Mouse (Mus musculus) limb, embryonic 14.5 days (tissue): ENCODE measurements around the gene Zzz3. TPM values are rescaled to one million over a fixed set of nuclear protein-coding genes. Genes with fewer than 3 reads are reported as not detected.

ENCODE experiments used
- ATAC-seq: fragments of 200-750 bp; cut with Nextera tagmentation; 2 replicates; pipeline ENCODE4 v1.8.0; 2017; ENCODE audit warnings: low read depth, moderate number of reproducible peaks, moderate TSS enrichment; ENCODE audit not compliant: low FRiP score
- DNase-seq: peaks from one replicate; pipeline ENCODE4 v3.0.0-alpha.2; 2015; ENCODE audit warnings: low spot score
- H3K27ac ChIP-seq: fragments of 300-500 bp; sonication (generic); replicated peaks from 2 replicates; pipeline ENCODE4 v1.5.1; 2014; ENCODE audit warnings: low read depth, mild to moderate bottlenecking, low read length, moderate library complexity, mixed read lengths
- H3K27me3 ChIP-seq: fragments of 300-500 bp; sonication (generic); 2 replicates; pipeline ENCODE4 v1.6.1; 2014; ENCODE audit warnings: low read length, mixed read lengths; ENCODE audit not compliant: control insufficient read depth, insufficient read depth
- H3K36me3 ChIP-seq: fragments of 300-500 bp; sonication (generic); 2 replicates; pipeline ENCODE4 v1.6.1; 2014; ENCODE audit warnings: mild to moderate bottlenecking, low read length, moderate library complexity, mixed read lengths; ENCODE audit not compliant: control insufficient read depth, insufficient read depth
- H3K4me1 ChIP-seq: fragments of 300-500 bp; sonication (generic); 2 replicates; pipeline ENCODE4 v1.6.1; 2014; ENCODE audit warnings: antibody characterized with exemption, low read length, mixed read lengths; ENCODE audit not compliant: control insufficient read depth, insufficient read depth
- H3K4me2 ChIP-seq: fragments of 300-500 bp; sonication (generic); replicated peaks from 2 replicates; pipeline ENCODE4 v1.6.1; 2014; ENCODE audit warnings: low read depth, mild to moderate bottlenecking, low read length, moderate library complexity; ENCODE audit not compliant: severe bottlenecking
- H3K4me3 ChIP-seq: fragments of 300-500 bp; sonication (generic); replicated peaks from 2 replicates; pipeline ENCODE4 v1.5.1; 2014; ENCODE audit warnings: low read length
- H3K9ac ChIP-seq: fragments of 300-500 bp; sonication (generic); 2 replicates; pipeline ENCODE4 v1.6.1; 2014; ENCODE audit warnings: mild to moderate bottlenecking, low read depth, low read length, moderate library complexity; ENCODE audit not compliant: severe bottlenecking
- H3K9me3 ChIP-seq: fragments of 300-500 bp; sonication (generic); 2 replicates; pipeline ENCODE4 v1.6.1; 2016; ENCODE audit warnings: low read length; ENCODE audit not compliant: control insufficient read depth
- POLR2A ChIP-seq: fragments of 200-500 bp; IDR thresholded peaks from 2 replicates; pipeline ENCODE4 v1.8.0; 2012; ENCODE audit warnings: inconsistent platforms, mild to moderate bottlenecking, moderate library complexity, borderline replicate concordance; ENCODE audit not compliant: insufficient read depth, insufficient read length; ENCODE audit errors: extremely low read depth
- WGBS: fragments of 180-500 bp; shearing (Covaris S2); extraction: QIAGEN DNeasy Blood & Tissue Kit; methylation state at CpG from one replicate; pipeline ENCODE4 v1.1.7; 2014; 5-methylcytosine and 5-hydroxymethylcytosine counted together
- polyA plus RNA-seq, 2 experiments: library from polyadenylated mRNA; depleted of rRNA in 1 of 2; stranded (reverse) in 1 of 2; unstranded in 1 of 2; fragments of >200 nt; fragmentation: Nextera tagmentation in 1 of 2; extraction: Ambion mirVana in 1 of 2; gene quantifications; 2 replicates each; pipeline versions ENCODE4 v1.2.1 to v1.2.3; 2012 to 2014

Zzz3 gene
- polyA plus RNA-seq, 2 experiments: 36.8 to 53.6 TPM

GRCm38 (mm10) chr3:152495415-152495898, 100.2 kb downstream of the Zzz3 start:
- Histone ChIP-seq H3K4me3 (no peak overlapping the region), H3K4me1 (no peaks in the 10 kb centered on the region), H3K9me3 (no peaks in the 10 kb centered on the region), H3K4me2 (no peak overlapping the region), H3K27me3 (no peaks in the 10 kb centered on the region), H3K27ac (no peak overlapping the region), H3K9ac (no peak overlapping the region), H3K36me3 (no peaks in the 10 kb centered on the region)
- ATAC-seq (no peak), DNase-seq (no peak)
- WGBS: 82% methylated on average over 8 of the region's 8 CpGs
- no peak for TF ChIP-seq POLR2A

DNA sequence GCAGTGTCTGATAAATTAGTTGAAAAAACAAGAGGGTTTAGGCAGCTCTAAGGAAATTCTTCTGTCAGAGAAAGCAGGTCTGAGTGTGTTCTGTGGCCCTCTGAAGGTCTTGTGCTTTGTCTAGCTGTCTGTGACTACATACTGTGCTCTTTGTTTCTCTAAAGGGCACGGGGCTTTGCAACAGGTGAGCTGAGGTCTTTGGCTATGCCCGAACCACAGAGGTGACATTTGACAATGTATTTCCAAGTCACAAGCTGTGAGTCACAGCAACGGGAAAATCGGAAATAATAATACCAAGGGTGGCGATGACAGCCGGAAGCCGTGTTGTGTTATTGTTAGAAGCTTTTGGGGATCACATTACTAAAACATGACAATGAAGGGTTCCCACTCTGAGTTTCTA, 101.8 kb downstream of the Zzz3 start:
- no peak for TF ChIP-seq POLR2A
- ATAC-seq (no peak), DNase-seq (no peak)
- Histone ChIP-seq H3K36me3 (no peaks in the 10 kb centered on the region), H3K27me3 (no peaks in the 10 kb centered on the region), H3K4me1 (no peaks in the 10 kb centered on the region), H3K9me3 (no peaks in the 10 kb centered on the region), H3K4me2 (no peak overlapping the region), H3K27ac (no peak overlapping the region), H3K4me3 (no peak overlapping the region), H3K9ac (no peak overlapping the region)
- WGBS: 75% methylated on average over 7 of the region's 7 CpGs

DNA sequence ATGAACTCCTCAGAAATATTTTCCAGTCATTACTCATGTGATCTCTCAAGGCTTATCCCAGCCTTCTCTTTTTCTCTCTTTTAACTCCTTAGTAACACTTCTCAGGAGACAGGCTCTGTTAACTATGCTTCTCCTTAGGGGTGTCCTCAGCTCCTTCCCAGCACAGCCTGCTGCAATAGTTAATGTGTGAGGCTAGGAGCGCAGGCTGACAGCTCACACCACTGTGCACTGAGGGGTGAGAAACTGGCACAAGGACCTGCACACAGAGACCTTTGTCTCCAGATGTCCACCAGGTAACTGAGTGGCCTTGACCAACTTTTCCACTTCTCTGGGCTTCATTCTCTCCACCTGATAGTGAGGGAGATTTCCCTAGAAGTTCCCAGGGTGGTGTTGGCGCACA, 102.6 kb downstream of the Zzz3 start:
- no peak overlapping the region for H3K9ac ChIP-seq
- TF ChIP-seq POLR2A: no peak
- no peak for ATAC-seq

GRCm38 (mm10) chr3:152498968-152499696, 103.9 kb downstream of the Zzz3 start:
- Histone ChIP-seq H3K4me2 (no peak overlapping the region), H3K4me1 (no peaks in the 10 kb centered on the region), H3K9me3 (no peaks in the 10 kb centered on the region), H3K36me3 (no peaks in the 10 kb centered on the region), H3K27me3 (no peaks in the 10 kb centered on the region), H3K27ac (no peak overlapping the region), H3K4me3 (no peak overlapping the region), H3K9ac (no peak overlapping the region)
- 84% methylated on average over 2 of the region's 2 CpGs for WGBS
- no peak for TF ChIP-seq POLR2A
- ATAC-seq (no peak), DNase-seq (no peak)

More for the DNA sequence above, 102.6 kb downstream of the Zzz3 start:
- H3K4me2 ChIP-seq: no peak overlapping the region
- no peaks in the 10 kb centered on the region for H3K9me3 ChIP-seq
- H3K36me3 ChIP-seq: no peaks in the 10 kb centered on the region
- H3K27me3 ChIP-seq: no peaks in the 10 kb centered on the region
- no peak overlapping the region for H3K27ac ChIP-seq
- no peak for DNase-seq
- H3K4me1 ChIP-seq: no peaks in the 10 kb centered on the region
- WGBS: 79% methylated on average over 2 of the region's 2 CpGs
- no peak overlapping the region for H3K4me3 ChIP-seq

DNA sequence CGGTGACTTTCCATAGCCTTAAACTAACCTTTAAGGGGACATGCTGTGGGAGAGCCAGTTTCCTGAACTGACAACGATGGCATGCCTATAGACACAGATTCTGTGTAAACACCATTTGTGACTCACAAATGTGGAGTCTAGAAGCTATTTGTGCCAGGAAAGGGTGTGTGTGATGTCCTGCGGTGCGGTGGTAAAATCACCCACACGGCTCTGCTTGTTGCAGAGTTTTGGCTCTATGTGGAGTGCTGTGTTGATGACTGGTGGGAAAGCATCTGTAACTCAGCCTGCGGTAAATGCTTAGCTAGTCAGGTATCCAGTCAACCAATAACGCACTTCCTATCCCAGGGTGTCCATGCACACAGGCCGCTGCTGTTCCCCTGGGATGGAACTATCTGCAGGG, 112.6 kb downstream of the Zzz3 start:
- H3K9ac ChIP-seq: no peak overlapping the region
- TF ChIP-seq POLR2A: no peak
- H3K9me3 ChIP-seq: no peaks in the 10 kb centered on the region
- H3K4me3 ChIP-seq: no peak overlapping the region
- 74% methylated on average over 8 of the region's 8 CpGs for WGBS
- DNase-seq (no peak), ATAC-seq (no peak)
- H3K27me3 ChIP-seq: no peaks in the 10 kb centered on the region
- no peaks in the 10 kb centered on the region for H3K4me1 ChIP-seq
- no peak overlapping the region for H3K4me2 ChIP-seq
- no peaks in the 10 kb centered on the region for H3K36me3 ChIP-seq
- H3K27ac ChIP-seq: no peak overlapping the region
